Mouse (Mus musculus) fat pad, adult 2 months (tissue): ENCODE results near the gene Tssk1.

Experiments
- DNase-seq: peaks from one replicate; pipeline ENCODE4 v3.0.0-alpha.2; 2011; ENCODE audit warnings: low read depth, low spot score; ENCODE audit errors: extremely low read depth

The Tssk1 gene

DNA sequence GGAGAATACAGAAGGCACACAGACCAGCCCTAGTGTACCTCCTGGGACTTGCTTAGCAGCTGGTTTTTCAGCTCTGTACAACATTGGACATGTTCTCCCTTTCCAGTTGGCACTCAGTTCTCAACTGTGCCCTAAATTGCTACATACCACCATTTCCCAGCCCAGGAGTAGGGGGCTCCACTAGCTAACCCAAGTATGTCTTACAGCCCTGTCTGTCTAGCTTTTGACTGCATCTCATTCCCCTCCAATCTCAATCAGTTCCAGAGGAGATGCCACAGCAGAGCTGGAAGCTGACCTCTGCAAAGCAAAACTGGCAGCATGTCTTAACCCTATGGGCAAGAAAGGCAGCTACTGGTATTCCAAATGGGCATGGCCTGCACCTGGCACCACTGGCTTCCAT lies 2.1 kb downstream of the Tssk1 start:
- DNase-seq, result no peak

DNA sequence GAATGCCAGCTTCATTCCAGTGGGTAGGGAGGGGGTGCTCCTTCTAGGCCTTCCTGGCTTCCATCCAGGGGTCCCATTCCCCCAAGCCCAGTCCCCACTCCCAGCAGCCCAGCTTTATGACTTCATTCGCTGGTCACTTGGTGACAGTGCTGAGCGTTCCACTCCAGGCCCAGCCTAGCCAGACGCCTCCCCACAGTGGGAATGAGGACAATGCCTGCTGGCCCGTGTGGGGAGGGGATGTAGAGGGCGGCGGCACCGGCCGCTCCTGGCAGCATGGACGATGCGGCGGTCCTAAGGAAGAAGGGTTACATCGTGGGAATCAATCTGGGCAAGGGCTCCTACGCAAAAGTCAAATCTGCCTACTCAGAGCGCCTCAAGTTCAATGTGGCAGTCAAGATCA lies 4.4 kb downstream of the Tssk1 start, which contains the start of the genes Dgcr2 and Tssk2:
Gene Dgcr2 (minus strand): TSS at position 101 of the 400 bp plus-strand sequence.
Gene Tssk2 (plus strand): TSS at position 176 of the 400 bp plus-strand sequence.
- no peak for DNase-seq

DNA sequence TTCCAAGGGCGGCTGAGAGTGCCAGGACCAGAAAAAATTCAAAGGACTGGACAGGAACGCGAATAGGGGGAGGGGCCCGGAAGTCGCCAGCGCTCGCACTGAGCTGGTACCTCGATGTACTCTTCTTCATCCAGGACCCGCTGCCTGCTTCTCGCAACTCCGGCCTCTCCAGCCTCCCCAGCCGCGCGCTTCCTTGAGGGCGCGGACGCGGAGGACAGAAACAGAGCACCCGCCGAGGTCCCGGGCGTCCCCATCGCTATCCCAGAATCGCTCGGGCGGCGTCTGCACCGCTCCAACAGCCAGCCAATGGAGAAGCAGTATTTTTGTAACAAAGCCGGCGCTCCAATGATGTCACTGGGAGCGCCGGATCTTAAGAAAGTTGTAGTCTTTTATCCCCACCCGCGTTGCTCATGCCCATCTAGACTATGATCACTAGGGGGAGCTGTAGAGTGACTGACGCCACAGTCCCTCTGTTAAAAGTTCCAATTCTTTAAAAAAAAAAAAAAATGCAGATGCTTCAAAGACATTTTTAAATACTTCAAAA lies 17.1 kb downstream of the Tssk1 start, which contains the start of gene Ess2:
Gene Ess2 (minus strand): TSS at position 297 of the 544 bp plus-strand sequence.
- DNase-seq, result peak; percentile 68

DNA sequence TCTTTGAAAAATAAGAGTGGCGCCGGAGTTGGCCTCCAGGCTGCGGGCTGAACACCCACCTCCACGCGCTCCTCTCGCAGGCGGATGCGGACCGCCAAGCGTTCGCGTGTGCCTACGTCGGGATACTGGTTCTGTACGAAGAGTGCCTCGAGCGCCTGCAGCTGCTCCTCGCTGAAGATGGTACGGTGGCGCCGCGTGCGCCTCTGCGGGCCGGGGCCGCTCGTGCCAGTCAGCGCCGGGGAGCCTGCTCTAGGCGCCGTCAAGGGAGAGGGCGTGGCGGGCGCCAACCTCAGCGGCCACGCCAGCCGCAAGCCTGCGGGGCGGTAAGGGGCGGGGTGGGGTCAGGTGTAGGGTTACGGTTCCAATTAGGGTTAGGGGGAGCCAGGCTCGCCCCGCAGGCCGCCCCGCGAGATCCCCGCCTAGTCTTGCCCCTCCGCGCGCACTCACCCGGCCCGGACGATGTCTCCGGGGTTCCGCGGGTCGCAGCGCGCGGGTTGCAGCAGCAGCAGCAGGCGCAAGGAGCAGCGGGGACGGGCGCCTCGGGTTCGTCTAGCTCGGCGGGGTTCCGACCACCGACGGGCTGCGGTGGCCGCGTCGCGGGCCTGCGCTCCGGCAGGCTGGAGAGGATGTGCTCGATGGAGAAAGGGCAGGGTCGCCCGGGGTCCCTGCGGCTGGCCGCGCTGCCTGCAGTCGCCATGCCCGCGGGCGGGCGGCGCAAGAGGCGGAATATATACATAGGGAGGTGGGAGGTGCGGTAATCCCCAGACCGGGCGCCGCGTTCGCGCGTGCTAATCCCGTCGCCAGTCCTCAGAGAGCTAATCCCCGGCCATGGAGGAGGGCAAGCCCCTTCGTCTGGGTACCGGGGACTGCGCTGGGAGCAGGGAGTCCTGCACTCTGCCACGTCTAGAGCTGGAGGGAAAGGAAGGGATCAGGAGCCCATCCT lies 20.6 kb downstream of the Tssk1 start, which contains the start of gene Gsc2:
Gene Gsc2 (minus strand): TSS at position 753 of the 943 bp plus-strand sequence.
- no peak for DNase-seq

DNA sequence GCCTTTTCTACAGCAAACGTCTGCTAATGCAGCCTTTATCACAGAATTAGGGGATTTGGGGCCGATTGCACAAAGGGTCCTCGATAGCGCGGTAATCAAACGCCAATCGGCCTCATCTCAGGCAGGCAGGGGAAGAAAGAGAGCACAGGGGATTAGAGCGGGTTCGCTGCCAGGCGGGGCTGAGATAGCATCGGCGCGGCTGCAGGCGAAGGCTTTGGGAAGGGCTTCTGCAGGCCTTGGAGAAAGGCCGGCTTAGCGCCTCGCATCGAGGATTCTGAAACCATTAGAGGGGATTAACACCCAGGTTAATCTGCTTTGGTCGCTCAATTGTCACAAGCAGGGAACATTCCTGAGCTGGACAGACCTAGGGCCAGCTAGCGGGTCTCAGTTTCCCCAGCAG lies 26.6 kb downstream of the Tssk1 start:
- DNase-seq, result no peak

DNA sequence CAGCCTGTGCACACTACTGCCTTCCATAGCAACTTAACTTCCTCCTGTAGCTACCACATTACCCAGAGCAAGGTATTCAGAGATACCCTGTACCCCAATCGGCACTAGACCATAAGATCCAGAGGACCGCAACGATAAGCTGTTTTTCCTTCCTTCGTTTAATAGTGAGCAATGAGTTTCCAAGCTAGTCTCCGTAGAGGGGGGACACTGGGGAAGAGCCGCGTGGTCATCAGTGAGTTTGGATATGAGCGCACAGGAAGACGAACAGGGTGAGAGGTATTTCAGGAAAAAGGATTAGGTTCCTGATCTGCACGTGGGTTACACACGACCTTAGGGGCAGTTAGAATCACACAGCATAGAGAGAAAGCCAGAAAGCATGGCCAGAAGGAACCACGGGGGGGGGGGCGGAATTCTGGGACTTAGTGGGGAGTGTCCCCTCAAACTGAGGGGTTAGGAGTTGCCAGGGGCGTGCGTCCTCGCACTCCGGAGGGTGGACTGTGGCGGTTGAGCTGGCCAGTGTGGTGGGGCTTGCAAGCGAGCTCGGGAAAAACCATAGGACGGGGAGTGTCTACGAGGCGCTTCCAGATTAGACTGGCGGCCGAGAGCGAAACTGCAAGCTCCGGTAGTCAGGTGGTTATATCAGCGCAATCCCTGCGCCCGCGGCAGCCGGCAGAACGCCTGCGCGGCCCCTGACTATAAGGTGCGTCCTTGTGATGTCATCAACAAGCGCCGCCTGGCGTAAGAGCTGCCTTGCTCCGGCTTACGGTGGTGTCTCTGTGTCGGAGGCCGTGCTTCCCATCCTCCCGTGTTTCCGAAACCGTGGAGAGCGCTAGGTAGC lies 27.5 kb downstream of the Tssk1 start:
- peak; percentile 61 for DNase-seq

DNA sequence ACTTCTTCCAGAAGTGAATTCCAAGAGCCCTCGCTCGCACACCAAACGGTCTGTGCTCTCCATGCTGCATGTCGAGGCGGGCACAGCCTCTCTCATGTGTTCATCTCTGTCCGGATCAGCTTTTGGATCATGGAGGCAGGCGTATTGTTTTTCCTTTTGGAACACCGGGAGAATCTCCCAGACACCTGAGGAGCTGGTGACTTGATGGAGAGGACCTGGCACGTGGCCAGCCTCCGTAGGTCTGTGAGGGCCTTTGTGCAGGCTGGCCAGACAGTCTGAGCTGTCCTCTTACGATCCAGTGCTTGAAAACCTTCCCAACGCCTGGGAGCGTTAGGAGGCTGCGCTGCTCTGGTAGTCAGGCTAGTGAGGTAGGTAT lies 28.1 kb downstream of the Tssk1 start:
- DNase-seq, result no peak

DNA sequence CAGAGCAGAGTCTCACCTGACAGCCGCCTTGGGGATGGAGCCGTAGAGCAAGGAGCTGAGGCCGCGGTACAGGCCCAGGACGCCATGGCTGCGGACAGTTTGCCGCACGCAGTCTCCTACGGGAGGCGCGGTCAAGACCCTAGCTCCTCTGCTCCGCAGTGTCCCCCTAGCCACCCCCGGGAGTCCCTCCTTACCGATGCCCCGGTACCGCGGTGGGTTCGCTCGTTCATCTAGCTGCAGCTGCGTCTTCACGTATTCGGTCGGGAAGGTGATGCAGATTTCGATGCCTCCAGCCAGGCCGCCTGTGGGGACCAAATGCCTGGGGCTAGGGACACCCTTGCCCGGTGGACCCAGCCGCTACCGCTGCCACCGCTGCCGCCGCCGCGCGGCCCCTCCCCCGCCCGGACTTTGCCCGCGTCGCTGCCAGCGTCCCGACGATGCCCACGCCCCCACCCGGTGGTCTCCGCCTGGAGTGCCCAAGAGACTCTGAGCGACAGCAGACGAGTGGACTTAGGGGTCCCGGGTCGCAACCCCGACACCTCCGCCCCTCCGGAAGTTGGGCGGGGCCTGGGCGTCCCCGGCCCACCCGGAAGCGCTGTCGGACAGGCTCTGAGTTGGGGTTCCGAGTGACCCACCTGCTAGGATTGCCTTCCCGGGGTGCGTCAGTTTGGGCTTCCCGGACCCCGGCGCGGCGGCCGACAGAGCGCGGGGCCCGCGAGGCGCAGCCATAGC lies 33.5 kb downstream of the Tssk1 start:
- no peak for DNase-seq

DNA sequence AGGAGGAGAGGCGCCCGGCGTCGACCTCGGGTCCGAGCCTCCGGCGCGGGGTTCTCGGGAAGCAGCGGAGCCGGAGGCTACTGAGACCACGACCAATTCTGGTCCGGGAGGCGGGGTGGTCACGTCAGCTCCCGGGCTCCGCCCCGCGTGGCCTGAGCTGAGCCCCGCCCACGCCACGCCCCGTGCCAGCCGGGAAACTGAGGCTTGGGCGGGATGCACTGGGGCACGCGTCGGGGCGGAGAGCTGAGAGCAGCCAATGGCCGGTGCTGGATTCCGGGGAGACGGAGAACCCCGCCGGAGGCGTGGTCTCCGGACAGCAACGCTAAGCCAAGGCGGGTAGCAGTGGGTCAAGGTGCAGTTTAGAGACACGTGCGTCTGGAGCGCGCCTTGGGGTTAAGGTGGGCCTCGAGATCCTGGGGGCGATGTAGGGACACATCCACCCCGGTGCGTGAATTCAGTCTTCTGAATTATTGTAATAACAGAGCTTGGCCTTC lies 34.1 kb downstream of the Tssk1 start, which contains the start of gene Slc25a1:
Gene Slc25a1 (minus strand): TSS at position 133 of the 494 bp plus-strand sequence.
- DNase-seq, result no peak

DNA sequence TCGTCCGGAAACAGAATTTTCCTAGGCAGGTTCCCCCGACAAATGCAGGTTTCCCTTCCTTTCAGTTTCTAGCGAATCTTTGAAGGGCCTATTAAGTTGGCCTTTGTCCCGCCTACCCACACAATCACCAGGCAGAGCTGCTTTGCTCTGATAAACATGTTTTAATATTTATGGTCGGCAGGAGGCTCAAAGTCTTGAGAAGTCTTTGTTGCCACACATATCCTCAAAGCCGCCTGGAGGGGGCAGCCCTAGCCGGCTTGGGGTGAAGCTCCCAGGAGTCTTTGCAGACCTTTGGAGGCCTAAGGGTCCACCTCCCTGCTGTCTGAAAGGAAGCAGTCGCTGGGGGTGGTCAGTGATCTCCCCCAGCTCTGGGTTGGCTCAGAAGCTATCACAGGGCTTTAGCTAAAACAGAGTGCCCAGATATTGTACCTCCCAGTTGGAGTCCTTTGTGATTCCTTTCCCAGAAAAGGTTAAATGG lies 34.6 kb downstream of the Tssk1 start:
- DNase-seq, result no peak

DNA sequence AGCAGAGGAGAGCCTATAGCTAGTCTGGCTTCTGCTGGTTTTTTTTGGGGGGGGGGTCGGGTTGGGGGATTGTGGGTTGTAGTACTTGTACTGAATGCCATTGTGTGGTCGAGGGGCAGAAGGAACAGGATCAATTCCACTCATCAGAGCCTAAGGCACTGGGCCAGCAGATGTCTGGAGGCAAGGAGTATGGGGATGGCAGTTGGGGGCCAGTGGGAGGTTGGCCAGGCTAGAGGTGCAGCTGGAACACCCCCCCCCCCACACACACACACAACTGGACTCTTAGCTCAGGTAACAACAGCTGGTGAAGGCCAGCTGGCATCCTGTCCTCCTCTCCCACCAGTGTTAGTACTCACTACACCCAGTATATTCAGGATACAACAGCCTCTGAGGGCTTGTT lies 35.2 kb downstream of the Tssk1 start:
- DNase-seq, result no peak

DNA sequence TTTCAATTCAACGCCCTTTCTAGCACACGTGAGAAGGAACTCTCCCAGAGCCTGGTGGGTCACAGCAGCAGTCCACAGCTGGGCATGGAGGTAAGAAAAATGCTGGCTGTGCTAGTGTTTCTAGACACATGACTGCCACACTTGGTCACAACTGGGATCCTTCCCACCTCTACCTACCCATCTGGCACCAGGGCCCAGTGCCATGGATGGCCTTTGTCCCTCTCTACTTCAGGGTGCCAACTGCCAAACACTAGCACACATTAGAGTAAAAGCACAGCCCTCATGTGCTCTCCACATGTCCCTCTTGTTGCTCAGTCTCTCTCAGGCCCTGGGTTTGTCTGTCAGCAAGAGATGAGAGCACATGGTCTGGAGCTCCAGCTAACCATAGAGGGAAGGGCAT lies 35.6 kb downstream of the Tssk1 start:
- no peak for DNase-seq

DNA sequence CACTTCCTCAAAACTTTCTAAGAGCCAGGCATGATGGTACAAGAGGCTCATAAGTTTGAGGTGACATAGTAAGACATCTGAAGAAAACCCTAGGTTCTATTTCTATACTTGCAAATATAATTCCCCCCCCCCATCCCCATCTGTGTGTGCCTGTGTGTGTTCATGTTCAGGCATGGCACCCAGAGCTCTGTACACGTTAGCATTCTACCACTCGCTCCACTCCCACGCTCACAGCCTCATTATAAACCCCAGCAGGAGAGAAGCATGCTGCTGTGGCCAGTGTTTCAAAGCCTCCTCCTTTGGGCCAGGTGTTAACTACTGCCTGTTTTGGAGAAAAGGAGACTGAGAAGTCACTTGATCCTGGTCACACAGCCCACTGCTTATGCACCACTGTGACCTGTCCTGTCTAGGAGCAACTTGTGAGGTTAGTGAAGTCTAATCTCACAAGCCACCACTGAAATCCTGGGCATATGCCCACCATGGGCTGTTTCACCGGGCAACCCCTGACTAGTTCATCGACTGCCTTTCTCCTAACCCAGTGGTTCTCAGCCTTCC lies 38.0 kb downstream of the Tssk1 start:
- no peak for DNase-seq

DNA sequence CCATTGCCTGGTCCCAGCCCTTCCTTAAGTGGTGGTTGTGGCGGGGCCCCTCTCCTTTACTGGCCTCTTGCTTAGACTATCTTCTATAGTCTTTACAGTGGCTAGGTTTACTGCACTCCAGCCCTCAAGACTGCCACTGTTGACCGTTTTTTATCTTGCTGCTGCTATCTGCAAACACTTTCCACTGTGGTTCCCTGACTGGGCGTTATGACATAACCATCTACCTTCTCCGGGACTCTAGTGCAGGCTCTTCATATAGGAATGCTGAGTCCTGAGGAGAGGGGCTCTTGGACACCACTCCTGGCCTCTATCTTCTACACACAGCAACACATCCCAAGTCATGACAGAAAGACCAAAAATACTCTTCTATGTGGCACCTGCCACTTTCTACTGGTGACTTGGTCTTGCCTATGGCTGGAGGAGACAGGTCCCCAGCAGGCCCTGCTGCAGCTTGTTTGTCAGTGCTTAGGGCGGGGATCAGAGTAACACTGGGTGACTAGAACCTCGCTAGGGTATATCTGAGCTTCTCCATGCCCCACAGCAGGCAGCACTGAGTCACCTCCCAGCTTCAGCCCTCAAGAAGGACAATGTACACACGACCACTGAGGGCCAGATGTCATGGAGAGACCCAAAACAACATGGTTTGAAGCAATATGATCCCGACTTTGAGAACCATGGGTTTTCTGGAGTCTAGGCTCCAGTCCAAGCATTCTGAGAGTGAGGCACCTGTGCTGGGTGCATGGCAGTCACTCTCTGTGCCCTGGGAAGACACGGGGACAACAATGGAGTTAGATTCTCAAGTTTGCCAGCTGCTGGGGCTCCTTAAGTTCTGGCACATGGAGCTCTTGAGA lies 39.8 kb downstream of the Tssk1 start:
- DNase-seq, result no peak

DNA sequence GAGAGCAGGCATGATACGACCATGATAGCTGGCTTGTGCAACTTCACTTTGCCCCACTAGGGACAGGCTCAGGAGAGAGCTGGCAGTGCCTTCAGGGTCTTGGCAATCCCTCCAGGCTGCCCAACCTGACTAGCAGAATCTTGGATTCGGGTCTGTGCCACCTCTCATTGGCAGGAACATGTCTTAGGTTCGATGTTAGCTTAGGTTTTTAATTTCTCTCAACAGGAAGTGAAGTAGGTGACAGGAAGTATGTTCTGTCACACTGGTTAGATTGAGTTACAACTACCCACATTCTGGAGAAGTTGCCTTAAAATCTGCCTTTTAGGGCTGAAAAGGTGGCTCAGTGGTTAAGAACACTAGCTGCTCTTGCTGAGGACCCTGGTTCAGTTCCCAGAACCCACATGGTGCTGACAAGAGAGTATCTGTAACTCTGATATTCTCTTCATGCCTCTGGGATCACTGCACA lies 40.5 kb downstream of the Tssk1 start:
- peak; percentile 51 for DNase-seq

DNA sequence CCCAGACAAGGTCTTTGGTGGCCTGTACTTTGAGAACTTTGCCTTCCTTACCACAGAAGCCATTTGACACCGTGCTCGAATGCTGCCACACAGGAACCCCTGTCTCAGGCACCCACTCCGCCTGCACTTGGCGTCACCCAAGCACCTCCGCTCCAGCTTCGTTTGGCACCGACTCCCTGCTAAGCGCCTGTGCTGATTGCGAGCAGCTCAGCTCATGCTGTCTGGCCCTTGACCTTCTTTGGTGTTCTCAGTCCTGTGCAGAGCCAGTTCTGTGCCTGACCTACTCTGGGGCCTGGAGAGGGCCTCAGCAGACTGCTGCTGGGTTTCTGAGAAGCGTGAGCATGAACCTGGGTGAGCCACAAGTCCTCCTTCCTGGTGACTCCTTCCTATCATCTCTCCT lies 42.8 kb downstream of the Tssk1 start:
- no peak for DNase-seq

DNA sequence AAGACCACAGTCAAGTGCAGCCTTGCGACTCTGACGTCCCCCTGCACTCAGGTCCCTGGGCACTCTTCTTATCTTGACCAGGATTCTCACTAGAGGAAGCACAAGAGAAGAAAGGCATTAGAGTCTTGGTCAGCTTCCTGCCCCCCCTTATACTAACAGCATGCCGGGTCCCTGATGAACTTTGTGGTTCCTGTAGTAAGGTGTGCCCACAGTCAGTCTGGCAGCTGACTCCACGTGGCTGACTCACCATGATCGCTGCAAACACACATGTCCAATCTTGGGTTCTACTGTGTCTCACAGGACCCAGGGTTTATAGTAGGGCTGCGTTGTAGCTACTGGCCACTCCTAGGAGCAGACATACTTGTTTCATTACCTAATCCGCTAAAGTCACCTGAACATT lies 44.2 kb downstream of the Tssk1 start:
- no peak for DNase-seq

DNA sequence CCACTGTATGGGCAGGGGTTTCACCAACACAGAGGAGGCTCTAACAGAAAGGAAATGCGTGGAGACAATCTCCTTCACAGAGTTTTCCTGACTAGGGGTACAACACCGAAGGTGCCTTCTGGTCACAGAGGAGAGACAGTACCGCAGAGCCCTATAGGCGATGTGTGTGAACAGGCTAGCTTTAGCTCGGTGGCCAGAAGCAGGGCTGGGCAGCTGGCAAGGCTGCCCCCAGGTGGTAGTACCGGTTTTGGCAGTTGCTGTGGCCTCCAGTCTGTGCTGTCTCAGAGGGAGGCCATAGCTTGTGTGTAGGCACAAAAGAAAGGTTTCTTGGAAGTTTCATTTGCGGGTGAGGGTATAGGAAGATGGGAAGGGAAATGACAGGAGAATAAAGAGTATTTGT lies 44.8 kb downstream of the Tssk1 start:
- no peak for DNase-seq

DNA sequence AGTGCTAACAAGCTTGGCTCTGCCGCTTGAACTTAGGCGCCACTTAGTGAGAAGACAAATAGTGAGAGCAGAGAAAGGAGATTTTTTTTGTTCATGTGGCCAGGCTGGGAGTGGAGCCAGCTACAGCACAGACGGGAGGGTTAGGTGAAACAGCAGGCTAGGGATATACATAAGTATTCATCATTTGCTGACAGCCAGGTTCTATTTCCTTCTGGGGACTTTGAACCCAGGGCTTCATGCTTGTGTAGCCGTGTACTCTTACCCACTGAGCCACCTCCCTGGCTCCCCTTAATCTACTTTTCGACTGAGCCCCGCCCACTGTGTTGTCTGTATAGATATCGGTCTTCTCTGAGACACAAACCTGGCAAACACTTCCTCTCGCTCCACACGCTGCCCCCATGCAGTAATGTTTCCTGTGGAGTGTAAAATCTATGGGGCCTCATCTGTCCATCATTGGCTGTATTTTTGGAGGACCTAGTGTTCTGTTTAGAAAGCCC lies 45.3 kb downstream of the Tssk1 start:
- no peak for DNase-seq
